ENCODE assay signal across 8 mouse cellular contexts in genomic region chrX:159526388-159526787, GRCm38 (mm10). TPM values are rescaled to one million over a fixed set of nuclear protein-coding genes. Genes with fewer than 3 reads are reported as not detected.
DNase-seq lines count a peak whose midpoint lies in the region; ATAC-seq and TF ChIP-seq lines count a peak whose summit lies in the region.

TSS of gene Bclaf3 (plus strand) at chrX:159526688.

- 79% methylated on average over 6 of the region's 6 CpGs for WGBS in kidney, embryonic 14.5 days
- 78% methylated on average over 6 of the region's 6 CpGs for WGBS in limb, embryonic 14.5 days

- no peak for ATAC-seq in kidney, embryonic 14.5 days (ENCODE audit: low FRiP score, low TSS enrichment)
- ATAC-seq in limb, embryonic 14.5 days (ENCODE audit: low FRiP score, low read depth): no peak

- H3K9me3 ChIP-seq in kidney, embryonic 14.5 days (ENCODE audit: control insufficient read depth, low read length): no peaks in the 10 kb centered on the region
- no peaks in the 10 kb centered on the region for H3K9me3 ChIP-seq in ES-E14 (ENCODE audit: control insufficient read depth, insufficient read depth, low read depth, low read length)
- H3K9me3 ChIP-seq in limb, embryonic 14.5 days (ENCODE audit: control insufficient read depth, low read length): no peaks in the 10 kb centered on the region

- no peaks in the 10 kb centered on the region for H3K36me3 ChIP-seq in kidney, embryonic 14.5 days (ENCODE audit: control insufficient read depth, insufficient read depth, low read length)
- no peaks in the 10 kb centered on the region for H3K36me3 ChIP-seq in ES-E14 (ENCODE audit: control insufficient read depth, insufficient read depth, low read length, poor library complexity, severe bottlenecking)
- no peaks in the 10 kb centered on the region for H3K36me3 ChIP-seq in limb, embryonic 14.5 days (ENCODE audit: control insufficient read depth, insufficient read depth, low read length)

- no peak within 1 kb of the TSS for H3K27ac ChIP-seq in kidney, embryonic 14.5 days (ENCODE audit: low read depth, low read length)
- H3K27ac ChIP-seq in ES-E14 (ENCODE audit: insufficient read depth, low read depth, low read length, poor library complexity, severe bottlenecking): peak within 1 kb of the TSS; percentile 82
- H3K27ac ChIP-seq in embryonic fibroblast, embryonic 13.5 days (ENCODE audit: insufficient read depth, low read length): no peak within 1 kb of the TSS
- H3K27ac ChIP-seq in limb, embryonic 14.5 days (replicated peaks; ENCODE audit: low read depth, low read length): no peak within 1 kb of the TSS

- no peak for TF ChIP-seq CTCF in embryonic fibroblast, embryonic 13.5 days (IDR thresholded peaks at IDR 0.05; ENCODE audit: borderline replicate concordance, insufficient read depth, low read length)

- H3K27me3 ChIP-seq in kidney, embryonic 14.5 days (ENCODE audit: control insufficient read depth, insufficient read depth, low read length): no peaks in the 10 kb centered on the region
- no peaks in the 10 kb centered on the region for H3K27me3 ChIP-seq in limb, embryonic 14.5 days (ENCODE audit: control insufficient read depth, insufficient read depth, low read length)

- H3K4me3 ChIP-seq in kidney, embryonic 14.5 days (ENCODE audit: low read length): no peak within 1 kb of the TSS
- peak within 1 kb of the TSS; percentile 35 to 64 for H3K4me3 ChIP-seq in ES-E14 (ENCODE audit: insufficient read depth in 1 of 2, low read depth in 1 of 2, low read length in 2 of 2, poor library complexity in 1 of 2, severe bottlenecking in 1 of 2)
- no peak within 1 kb of the TSS for H3K4me3 ChIP-seq in embryonic fibroblast, embryonic 13.5 days (ENCODE audit: insufficient read depth, low read length)
- no peak within 1 kb of the TSS for H3K4me3 ChIP-seq in limb, embryonic 14.5 days (replicated peaks; ENCODE audit: low read length)

- no peak for TF ChIP-seq POLR2A in embryonic fibroblast, embryonic 13.5 days (IDR thresholded peaks at IDR 0.05; ENCODE audit: low read depth, low read length)
- no peak for TF ChIP-seq POLR2A in limb, embryonic 14.5 days (IDR thresholded peaks at IDR 0.05; ENCODE audit: borderline replicate concordance, extremely low read depth, insufficient read depth, insufficient read length)

- H3K4me2 ChIP-seq in kidney, embryonic 14.5 days (replicated peaks; ENCODE audit: low read depth, low read length): no peak within 1 kb of the TSS
- no peak within 1 kb of the TSS for H3K4me2 ChIP-seq in limb, embryonic 14.5 days (replicated peaks; ENCODE audit: low read depth, low read length, severe bottlenecking)

- no peaks in the 10 kb centered on the region for H3K4me1 ChIP-seq in kidney, embryonic 14.5 days (ENCODE audit: control insufficient read depth, insufficient read depth, low read length)
- H3K4me1 ChIP-seq in ES-E14 (ENCODE audit: control insufficient read depth in 2 of 2, insufficient read depth in 2 of 2, low read length in 2 of 2, poor library complexity in 1 of 2): peaks cover 2% of the 10 kb centered on the region in 2 experiments; a peak in 2 of 4 replicates
- H3K4me1 ChIP-seq in embryonic fibroblast, embryonic 13.5 days (ENCODE audit: control insufficient read depth, insufficient read depth, low read length): no peaks in the 10 kb centered on the region
- no peaks in the 10 kb centered on the region for H3K4me1 ChIP-seq in limb, embryonic 14.5 days (ENCODE audit: control insufficient read depth, insufficient read depth, low read length)

- DNase-seq in kidney, adult 11 months: no peak
- DNase-seq in ES-E14 (ENCODE audit: low read depth, low spot score): no peak
- no peak for DNase-seq in limb, embryonic 14.5 days (ENCODE audit: low spot score)
- DNase-seq in gastrocnemius, postnatal 4 days (ENCODE audit: low spot score in 2 of 2): no peak
- no peak for DNase-seq in adrenal gland, postnatal 36 days
- DNase-seq in Muller cell, postnatal 12 days (ENCODE audit: inconsistent ontology term): no peak

- no peak within 1 kb of the TSS for H3K9ac ChIP-seq in kidney, embryonic 14.5 days (ENCODE audit: low read depth, low read length)
- H3K9ac ChIP-seq in ES-E14 (ENCODE audit: insufficient read depth, low read depth, low read length, poor library complexity, severe bottlenecking): peak within 1 kb of the TSS; percentile 80
- no peak within 1 kb of the TSS for H3K9ac ChIP-seq in limb, embryonic 14.5 days (ENCODE audit: low read depth, low read length, severe bottlenecking)

- in situ Hi-C loops in ES-E14 (cut with MboI; ENCODE audit: low sequenced_read_pairs in 2 of 2, unreplicated experiment in 2 of 2): no loop called here

TF ChIP-seq in ES-E14, 5 proteins besides CTCF, POLR2A, EP300 and RAD21:
- TF ChIP-seq ZC3H11A (IDR thresholded peaks at IDR 0.05; ENCODE audit: borderline replicate concordance, low read depth, low read length) (no peak), CHD2 (IDR thresholded peaks at IDR 0.05; ENCODE audit: low read depth, low read length) (no peak), HCFC1 (IDR thresholded peaks at IDR 0.05; ENCODE audit: borderline replicate concordance, insufficient read depth, low read length) (no peak), MAFK (IDR thresholded peaks at IDR 0.05; ENCODE audit: insufficient read depth, low read depth, low read length) (no peak)

RNA-seq across cellular contexts. Expression of gene Bclaf3, which starts in this region (rescaled TPM):
- polyA plus RNA-seq in kidney, embryonic 14.5 days (2014; fragmentation: Nextera tagmentation; extraction: Ambion mirVana): 23.8 and 27.7 TPM in 2 replicates
- 50.7 and 55.2 TPM in 2 replicates for total RNA-seq in ES-E14 (2012; rRNA removed)
- polyA plus RNA-seq in embryonic fibroblast, embryonic 13.5 days (2011; ENCODE audit: insufficient read length, low read depth, missing spikeins): 17.6 and 24.5 TPM in 2 replicates
- 13.8 and 17.1 TPM in 2 replicates for polyA plus RNA-seq in limb, embryonic 14.5 days (2012; rRNA removed)
- polyA plus RNA-seq in limb, embryonic 14.5 days (2014; fragmentation: Nextera tagmentation; extraction: Ambion mirVana): 19.0 and 21.2 TPM in 2 replicates
- total RNA-seq in gastrocnemius, postnatal 4 days (2021): 1 to 10 TPM; 5.9 to 6.8 TPM
- total RNA-seq in adrenal gland, postnatal 36 days (2021): 1 to 10 TPM; 9.3 to 9.9 TPM

Comparison
In these comparisons a context has a peak if more than half of its experiments do, and no peak if none do; other contexts are left out.
1. H3K4me3 ChIP-seq: peak in ES-E14 (2 of 2); none in kidney, embryonic 14.5 days (single experiment), embryonic fibroblast, embryonic 13.5 days (single experiment) and limb, embryonic 14.5 days (single experiment).